Mouse (Mus musculus) adrenal gland, postnatal 14 days (tissue): ENCODE data around the gene Ttbk2. TPM values are rescaled to one million over a fixed set of nuclear protein-coding genes. Genes with fewer than 3 reads are reported as not detected.

ENCODE experiments used
- DNase-seq: peaks from one replicate; pipeline ENCODE4 v3.0.0; 2021; ENCODE audit warnings: mixed read lengths
- long read RNA-seq, 2 experiments: library from polyadenylated mRNA; stranded (forward); transcript quantifications; one replicate each; pipeline ENCODE4 v2.0.0; 2021
- total RNA-seq: library from RNA; stranded (reverse); gene quantifications from 2 replicates; pipeline ENCODE4 v1.2.3, GENCODE M21; 2021

The Ttbk2 gene
- total RNA-seq = 11.3 and 11.7 TPM in 2 replicates
- long read RNA-seq, experiment 1, partial matches to known transcripts = 0 of 7 reads
- long read RNA-seq, experiment 1, other reads (novel, unspliced or antisense) = 7 of 7 reads
- long read RNA-seq, experiment 2, full-length matches to known transcripts = 1 of 9 reads
- long read RNA-seq, experiment 2, partial matches to known transcripts = 1 of 9 reads
- long read RNA-seq, experiment 2, other reads (novel, unspliced or antisense) = 7 of 9 reads

GRCm38 (mm10) chr2:120850424-120851082, at the start of gene Ttbk2:
Gene Ttbk2, minus strand, starts transcription at chr2:120850604.
- peak; percentile 99 for DNase-seq

DNA sequence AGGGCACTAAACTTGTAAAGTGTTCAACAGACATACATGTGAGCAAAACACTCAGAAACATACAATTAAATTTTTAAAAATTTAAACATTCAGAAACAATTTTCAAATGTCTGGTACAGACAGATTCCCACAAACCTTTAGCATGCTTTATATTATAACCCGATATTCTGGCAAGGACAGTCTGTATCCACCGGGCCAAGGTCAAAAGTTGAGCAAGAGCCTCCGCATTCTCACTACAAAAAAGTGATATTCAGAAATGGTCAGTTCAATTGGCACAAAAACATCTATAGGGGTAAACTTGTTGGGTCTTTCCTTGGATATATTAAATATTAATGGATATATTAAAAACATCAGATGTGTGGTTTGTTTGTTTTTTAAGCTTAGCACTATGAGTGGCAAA, 46.0 kb upstream of the Ttbk2 start:
- DNase-seq = peak; percentile 28

GRCm38 (mm10) chr2:120887601-120888000, 37.2 kb upstream of the Ttbk2 start:
- no peak for DNase-seq

DNA sequence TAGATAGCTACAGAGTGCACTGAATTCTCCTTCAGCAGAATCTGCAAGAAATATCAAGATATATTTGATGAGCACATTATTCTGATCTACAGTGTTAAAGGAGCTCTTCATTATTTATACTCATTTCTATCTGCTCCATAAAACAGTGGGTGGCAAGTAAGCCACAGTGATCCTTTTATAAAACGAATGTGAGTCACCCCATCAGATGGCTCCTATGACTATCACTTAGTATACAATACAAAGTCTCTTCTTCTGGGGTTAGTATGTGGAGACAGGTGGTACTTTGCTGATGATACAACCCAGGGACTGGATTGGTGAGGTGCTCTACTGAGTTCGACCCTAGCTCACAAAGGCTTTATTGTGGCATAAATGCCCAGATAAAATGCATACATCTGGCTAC, 22.8 kb upstream of the Ttbk2 start:
- no peak for DNase-seq

- DNase-seq = peak; percentile 30
Measured at GRCm38 (mm10) chr2:120871447-120872336, 21.3 kb upstream of the Ttbk2 start.

GRCm38 (mm10) chr2:120867336-120867735, 16.9 kb upstream of the Ttbk2 start:
- DNase-seq = peak; percentile 71

DNA sequence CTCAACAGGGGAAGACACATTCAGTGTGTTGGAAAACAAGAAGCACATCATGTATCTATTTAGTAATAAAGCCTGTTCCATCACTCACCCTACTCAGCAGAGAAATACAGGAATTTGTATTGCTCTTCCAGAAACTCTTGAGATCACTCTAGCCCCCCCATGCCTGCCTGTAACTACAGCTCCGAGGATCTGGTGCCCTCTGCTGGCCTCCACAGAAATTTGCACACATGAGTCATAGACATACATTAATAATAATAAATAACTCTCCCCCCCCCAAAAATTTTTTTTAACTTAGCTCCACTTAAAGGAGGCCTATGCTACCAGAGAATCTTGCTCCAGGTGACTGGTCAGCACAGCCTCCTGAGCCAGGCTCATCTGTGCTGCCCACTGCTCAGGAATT, 16.2 kb upstream of the Ttbk2 start:
- DNase-seq = peak; percentile 62

GRCm38 (mm10) chr2:120863389-120863788, 13.0 kb upstream of the Ttbk2 start:
- no peak for DNase-seq

DNA sequence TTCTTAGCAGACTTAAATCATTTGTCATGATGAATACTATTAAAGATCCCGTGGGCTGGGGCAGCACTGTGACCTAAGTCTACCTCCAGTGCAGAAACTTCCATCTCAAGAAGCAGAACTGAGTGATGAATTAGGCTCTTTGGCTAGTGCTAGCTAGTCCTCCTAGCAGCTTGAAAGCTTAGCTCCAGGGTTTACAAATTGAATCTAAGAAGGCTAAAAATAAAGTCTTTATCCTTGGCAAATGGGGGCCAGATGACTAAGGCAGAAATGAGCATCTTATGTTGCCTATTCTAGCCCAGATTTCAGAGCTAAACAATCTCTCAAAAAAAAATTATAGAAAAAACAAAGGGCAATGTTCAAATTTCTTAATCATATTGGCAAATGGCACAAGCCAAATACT, 10.3 kb upstream of the Ttbk2 start:
- DNase-seq = no peak

DNA sequence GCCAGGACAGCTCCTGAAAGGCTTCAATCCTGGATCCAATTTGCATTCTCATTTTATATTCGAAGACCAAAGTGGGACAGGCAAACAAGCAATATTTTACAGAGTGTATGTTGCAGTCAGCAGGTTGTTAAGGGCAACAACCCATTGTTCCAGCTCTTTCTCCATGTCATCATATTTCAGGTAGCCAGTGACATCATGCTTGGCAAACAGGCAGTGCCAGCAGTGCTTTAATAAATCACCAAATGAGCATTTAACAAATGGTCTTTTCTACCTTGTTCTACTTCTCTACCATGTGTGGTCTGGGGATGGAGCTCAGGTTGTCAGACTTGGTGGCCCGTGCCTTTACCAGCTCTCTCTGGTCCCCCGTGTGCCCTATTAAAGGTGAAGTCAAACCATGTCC, 7.7 kb upstream of the Ttbk2 start:
- no peak for DNase-seq

DNA sequence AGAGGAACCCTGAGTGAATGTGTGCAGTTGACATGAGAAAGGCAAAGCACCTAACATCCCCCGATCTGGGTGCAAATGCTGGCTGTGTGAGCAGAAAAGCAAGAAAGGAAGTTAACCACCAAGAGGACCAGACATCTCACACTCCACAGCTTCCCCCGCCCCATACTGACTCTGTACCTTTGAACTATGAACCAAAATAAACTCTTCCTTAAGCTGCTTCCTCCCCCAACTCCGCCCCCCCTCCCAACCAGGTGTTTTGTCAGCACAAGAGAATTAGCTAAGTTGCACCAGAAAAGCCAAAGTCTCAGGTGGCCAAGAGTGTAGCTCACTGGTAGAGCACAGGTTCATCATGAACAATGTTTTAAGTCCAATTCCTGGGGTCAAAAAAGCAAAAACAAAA, 2.7 kb upstream of the Ttbk2 start:
- no peak for DNase-seq

GRCm38 (mm10) chr2:120852626-120853025, 2.2 kb upstream of the Ttbk2 start:
- DNase-seq = no peak

DNA sequence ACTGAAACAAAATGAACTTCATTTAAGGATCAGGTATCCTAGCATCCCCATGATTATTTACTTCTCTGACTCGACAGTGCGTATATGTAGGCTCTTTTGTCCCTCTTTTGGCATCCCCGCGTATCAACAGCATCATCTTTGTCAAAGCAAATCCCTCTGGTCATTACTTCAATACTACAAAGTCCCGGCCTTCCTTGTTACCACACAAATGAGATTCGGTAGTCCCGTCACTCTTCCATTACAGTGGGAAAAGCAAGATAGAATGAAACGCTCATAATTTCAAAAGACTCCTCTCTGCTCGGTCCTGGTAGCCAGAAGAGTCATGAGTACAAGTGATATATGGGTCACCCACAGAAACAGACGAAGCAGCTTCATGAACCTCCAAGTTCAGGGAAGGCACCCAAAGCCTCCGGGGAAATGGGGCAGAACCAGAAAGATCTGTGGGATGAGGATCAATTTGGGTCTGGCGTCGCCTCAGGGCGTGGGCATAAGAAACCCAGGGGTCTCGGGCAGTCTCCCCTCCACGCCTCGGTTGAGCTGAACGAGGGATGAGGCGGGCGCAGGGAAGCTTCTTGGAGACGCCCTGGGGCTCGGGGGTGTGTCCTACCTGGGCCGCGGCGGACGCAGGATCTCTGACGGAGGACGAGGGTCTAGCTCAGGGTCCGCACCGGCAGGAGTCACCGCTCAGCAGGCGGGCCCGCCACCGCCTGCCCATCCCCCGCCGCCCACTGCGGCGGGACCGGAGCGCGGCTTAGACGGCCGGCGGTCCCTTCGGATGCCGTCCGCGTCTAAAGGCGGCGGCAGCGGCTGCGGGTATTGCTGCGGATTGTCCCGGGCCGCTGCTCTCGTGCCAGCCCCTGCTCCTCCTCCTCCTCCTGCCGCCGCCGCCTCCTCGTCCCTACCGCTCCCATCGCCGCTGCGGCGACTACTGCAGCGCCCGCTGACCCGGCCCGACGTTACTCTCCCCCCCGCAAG, 668 bp downstream of the Ttbk2 start, which contains the start of gene Cdan1:
Gene Cdan1 (minus strand): TSS at position 680 of the 975 bp plus-strand sequence.
- DNase-seq = peak; percentile 63

GRCm38 (mm10) chr2:120845280-120845679, 5.1 kb downstream of the Ttbk2 start:
- DNase-seq = no peak

DNA sequence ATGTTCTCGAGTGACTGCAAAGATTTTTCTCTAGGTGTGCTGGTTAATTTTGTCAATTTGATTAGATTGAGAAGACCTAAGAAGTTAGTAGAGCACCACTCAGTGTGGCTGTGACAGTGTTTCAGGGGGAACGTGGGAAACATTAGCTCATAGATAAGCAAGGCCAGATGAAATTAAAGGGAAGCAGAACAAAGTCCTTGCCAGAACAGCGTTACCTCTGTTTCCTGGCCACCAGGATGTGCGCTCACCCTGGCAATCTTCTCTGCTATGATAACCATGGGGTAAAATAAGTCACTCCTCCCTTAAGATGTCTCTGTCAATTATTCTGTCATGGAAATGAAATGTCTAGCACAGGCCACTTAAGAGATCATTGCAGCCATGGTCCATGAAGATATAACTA, 6.4 kb downstream of the Ttbk2 start:
- no peak for DNase-seq

GRCm38 (mm10) chr2:120841211-120841610, 9.2 kb downstream of the Ttbk2 start:
- DNase-seq = no peak

- no peak for DNase-seq
Measured at GRCm38 (mm10) chr2:120835167-120835566, 15.2 kb downstream of the Ttbk2 start.

DNA sequence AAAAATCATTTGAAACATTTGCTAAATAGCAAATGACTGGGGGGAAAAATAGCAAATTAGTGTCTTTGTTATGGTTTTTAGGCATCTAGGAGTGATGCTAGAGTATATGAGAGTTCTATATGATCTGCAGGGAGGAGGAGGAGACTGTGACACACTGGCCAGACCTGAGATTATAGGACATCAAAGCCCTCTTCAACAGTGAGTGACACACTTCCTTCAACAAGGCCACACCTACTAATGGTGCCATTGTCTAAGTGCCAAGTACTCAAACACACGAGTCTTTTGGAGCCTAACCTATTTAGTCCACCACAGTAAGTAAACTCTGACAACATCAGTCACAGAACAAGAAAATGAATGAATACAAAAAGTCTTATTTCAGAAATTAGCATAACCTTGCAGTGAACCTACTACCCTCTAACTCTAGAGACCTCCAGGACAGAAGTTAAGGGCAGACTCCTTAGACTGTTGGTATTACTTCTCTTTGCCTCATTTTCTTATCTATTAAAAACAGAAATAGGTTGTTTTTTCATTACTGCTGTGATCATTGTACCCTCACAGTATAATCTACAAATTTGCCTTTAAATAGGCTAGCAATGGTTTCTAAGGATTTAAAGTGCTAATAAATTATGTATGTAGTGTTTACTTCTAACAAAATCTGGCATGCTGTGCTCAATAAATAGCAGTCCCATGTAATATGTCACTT, 23.3 kb downstream of the Ttbk2 start:
- no peak for DNase-seq

- no peak for DNase-seq
Measured at GRCm38 (mm10) chr2:120770265-120770935, 80.0 kb downstream of the Ttbk2 start.

DNA sequence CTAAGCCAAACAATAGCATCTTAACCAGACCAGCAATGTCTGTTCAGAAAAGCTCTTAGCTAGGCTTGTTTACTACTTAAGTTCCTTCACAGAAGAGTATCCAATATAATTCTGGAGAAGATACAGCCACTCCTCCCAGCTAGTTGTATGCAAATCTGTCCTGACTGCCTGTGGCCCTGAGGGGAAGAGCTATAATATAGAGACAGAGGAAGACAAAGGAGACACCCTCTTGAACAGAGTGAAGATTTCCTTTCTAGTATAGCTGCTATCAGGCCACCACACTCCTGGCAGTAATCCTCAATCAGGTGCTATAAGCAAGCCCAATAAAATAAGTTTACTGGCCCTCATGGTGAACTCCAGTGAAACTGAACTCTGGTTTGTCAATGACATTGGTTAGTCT, 88.5 kb downstream of the Ttbk2 start:
- DNase-seq = no peak

DNA sequence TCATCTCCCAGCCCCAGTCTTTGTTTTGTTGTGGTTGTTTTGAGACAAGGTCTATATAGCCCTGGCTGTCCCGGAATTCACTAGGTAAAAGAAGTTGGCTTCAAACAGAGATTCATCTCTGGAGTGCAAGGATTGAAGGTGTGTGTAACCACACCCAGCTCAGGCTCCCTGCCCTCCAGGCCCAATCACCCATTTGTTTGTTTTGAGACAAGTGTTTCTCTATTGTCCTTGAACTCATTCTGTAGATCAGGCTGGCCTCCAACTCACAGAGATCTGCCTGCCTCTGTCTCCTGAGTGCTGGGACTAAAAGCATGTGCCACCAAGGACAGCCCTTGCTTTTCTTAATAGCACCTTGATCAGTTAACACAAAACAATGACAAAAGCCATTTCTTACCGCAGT, 102.4 kb downstream of the Ttbk2 start:
- DNase-seq = no peak
